8 mouse cellular contexts compared by ENCODE assay signal in the genomic region with DNA sequence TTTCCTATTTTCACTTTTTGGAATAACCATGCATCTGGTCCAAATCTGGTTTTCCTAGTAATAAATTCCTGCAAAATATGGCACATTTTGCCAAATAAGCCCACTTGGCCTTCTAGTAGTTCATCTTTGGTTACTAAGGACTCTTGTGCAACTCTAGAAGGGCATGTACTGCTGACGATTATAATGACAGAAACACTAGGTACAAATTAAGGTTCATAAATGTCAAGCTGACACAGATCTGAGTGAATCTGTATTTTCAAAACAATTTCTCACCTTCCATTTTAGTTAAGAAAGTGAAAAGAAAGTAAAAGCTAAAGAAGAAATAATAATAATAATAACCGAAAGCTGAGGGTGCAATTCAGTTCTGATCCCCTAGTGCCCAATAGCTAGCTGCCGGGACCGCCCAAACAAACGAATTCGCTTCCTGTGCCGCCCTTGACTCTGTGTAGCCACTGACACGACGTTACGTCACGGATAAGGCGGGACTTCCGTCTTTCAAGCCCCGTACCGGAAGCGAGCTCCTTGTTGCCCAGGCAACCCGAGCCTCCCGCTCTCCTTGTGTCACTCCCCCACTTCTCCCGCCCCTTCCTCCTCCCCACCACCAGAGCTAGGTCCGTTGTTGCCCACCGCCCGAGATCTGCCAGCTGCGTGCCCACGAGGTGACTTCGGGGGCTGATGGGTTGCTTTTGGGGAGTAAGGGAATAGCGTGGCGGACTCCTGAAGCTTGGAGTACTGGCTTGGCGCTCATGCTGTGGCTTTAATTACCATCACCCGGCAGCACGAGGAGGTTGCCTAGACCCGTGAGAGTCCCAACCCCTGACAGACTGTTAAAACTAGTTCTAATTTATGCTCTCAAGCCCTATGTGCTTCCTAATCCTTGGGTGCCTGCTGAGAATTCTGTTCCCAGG. TPM values are rescaled to one million over a fixed set of nuclear protein-coding genes. Genes with fewer than 3 reads are reported as not detected.
DNase-seq lines count a peak whose midpoint lies in the region; ATAC-seq lines count a peak whose summit lies in the region.

A gene (plus strand): TSS at position 563 of the 908 bp plus-strand sequence.

- peak; percentile 95 for DNase-seq in adipocyte (ENCODE audit: low spot score)
- DNase-seq in embryo, embryonic 10 days (ENCODE audit: low spot score): peak; percentile 98
- peak; percentile 90 for DNase-seq in gastrocnemius, postnatal 10 days
- DNase-seq in induced T-regulatory cell, adult 2 months (ENCODE audit: low read depth): peak; percentile 97
- peak; percentile 91 to 95 for DNase-seq in left cerebral cortex, adult 9 months (ENCODE audit: low spot score in 2 of 2)
- peak; percentile 90 for DNase-seq in right cerebral cortex, postnatal 14 days
- DNase-seq in urinary bladder, postnatal 36 days (ENCODE audit: low spot score in 2 of 2): peak; percentile 86 to 92

- ATAC-seq in megakaryocyte progenitor cell, adult 5-6 weeks (replicated peaks; ENCODE audit: poor library complexity): peak; percentile 93

RNA-seq across cellular contexts. Expression of the gene that starts here (rescaled TPM):
- total RNA-seq in gastrocnemius, postnatal 10 days (2021): 1 to 10 TPM; 1.9 to 2.9 TPM
- 18.8 and 20.0 TPM in 2 replicates for total RNA-seq in megakaryocyte progenitor cell, adult 5-6 weeks (2015)
- 10.4 and 11.9 TPM in 2 replicates for total RNA-seq in megakaryocyte progenitor cell, adult 5-6 weeks (2017)

Comparison
In these comparisons a context has a peak if more than half of its experiments do, and no peak if none do; other contexts are left out.
1. Peak in every context shown above with its lines: DNase-seq and ATAC-seq.